Mouse (Mus musculus): ENCODE data around the gene Pnp. TPM values are rescaled to one million over a fixed set of nuclear protein-coding genes. Genes with fewer than 3 reads are reported as not detected.
"Not testable (repeated sequence)": the region's sequence is repeated elsewhere in the genome, so short reads cannot be mapped to it uniquely, and the experiment has no call there.

The Pnp gene
- total RNA-seq, 2 experiments from 2014 or later: 3.6 to 5.9 TPM

DNA sequence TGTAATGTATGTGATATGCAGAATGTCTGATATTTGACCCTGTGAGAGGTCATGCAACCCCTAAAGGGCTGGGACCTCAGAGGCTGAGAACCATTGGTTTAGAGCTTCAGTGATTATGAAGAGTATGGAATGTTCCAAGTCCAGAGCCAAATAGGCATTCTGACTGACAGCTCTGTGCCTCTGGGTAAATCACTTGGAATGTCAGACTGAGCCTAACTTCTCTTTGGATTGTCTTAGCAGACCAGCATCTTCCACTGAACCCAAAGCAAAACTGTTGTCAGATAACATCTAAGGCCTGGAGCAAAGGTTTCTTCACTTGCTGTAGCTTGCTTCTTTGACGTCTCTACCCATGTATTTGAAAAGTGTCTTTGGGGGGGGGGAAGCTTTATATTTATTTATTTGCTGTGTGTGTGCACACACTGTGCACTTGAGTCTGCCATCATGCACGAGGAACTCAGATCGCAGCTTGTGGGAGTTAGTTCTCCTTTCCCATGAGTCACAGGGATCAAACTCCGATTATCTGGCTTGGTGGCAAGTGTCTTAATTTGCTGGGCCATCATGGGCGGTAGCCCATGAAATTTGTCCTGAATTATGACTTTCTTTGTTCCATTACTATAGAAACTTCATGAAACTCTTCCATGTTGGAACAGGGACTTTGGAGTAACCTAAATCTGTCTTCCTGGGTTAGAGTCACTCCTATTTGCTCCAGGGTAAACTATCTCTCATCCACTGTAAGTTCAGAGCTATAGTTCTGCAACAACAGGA, 37.5 kb downstream of the Pnp start:
- intact Hi-C loops (cut with DNase I): no loop called here
- H3K27ac ChIP-seq: no peak overlapping the region
- TF ChIP-seq CTCF (IDR thresholded peaks at IDR 0.05): no peak
- H3K4me3 ChIP-seq: no peak overlapping the region
- DNase-seq: no peak

- TF ChIP-seq CTCF (IDR thresholded peaks at IDR 0.05): no peak
- DNase-seq: no peak
- Histone ChIP-seq H3K27ac (peak overlapping the region; percentile 55), H3K4me3 (peak overlapping the region; percentile 47)
- intact Hi-C loops (cut with DNase I): no loop called here
Measured at GRCm38 (mm10) chr14:50969041-50969440, 38.2 kb downstream of the Pnp start.

GRCm38 (mm10) chr14:50969558-50970544, 39.0 kb downstream of the Pnp start:
- peak overlapping the region; percentile 47 for H3K4me3 ChIP-seq
- TF ChIP-seq CTCF (IDR thresholded peaks at IDR 0.05): no peak
- intact Hi-C loops (cut with DNase I): no loop called here
- H3K27ac ChIP-seq: peak overlapping the region; percentile 55
- peak; percentile 39 for DNase-seq

DNA sequence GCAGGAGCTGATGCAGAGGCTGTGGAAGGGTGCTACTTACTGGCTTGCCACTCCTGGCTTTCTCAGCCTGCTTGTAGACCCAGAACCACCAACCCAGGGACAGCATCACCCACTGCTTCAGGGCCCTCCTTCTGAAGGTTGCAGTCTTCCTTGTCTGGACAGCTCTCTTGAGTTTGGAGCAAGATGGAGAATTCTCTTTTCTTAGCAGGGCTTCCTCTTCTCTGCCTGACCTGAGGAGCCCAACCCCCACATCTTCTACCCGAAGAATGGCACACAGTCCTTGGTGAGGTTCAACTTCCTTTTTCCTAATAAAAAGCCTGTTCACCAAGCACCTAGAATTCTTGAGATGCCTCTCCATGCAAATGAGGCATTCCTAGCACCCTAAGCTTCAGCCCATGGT, 39.9 kb downstream of the Pnp start:
- Histone ChIP-seq H3K4me3 (no peak overlapping the region), H3K27ac (no peak overlapping the region)
- no peak for DNase-seq
- intact Hi-C loops (cut with DNase I): no loop called here
- no peak for TF ChIP-seq CTCF (IDR thresholded peaks at IDR 0.05)

DNA sequence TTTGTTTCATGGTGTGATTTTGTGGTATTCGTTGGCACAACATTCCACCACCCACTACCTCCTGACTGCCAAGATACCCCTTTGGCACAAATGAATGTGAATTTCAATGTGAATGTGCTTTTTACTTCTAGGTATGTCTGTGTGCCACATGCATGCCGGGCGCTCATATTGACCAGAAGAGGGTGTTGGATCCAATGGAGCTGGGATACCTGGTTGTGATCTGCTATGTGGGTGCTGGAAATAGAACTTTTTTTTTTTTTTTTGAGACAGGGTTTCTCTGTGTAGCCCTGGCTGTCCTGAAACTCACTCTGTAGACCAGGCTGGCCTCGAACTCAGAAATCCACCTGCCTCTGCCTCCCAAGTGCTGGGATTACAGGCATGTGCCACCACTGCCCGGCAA, 42.2 kb downstream of the Pnp start:
- H3K4me3 ChIP-seq; intact Hi-C loops (cut with DNase I); DNase-seq; H3K27ac ChIP-seq: not testable (repeated sequence)

GRCm38 (mm10) chr14:50973700-50974099, 42.8 kb downstream of the Pnp start:
- TF ChIP-seq CTCF (IDR thresholded peaks at IDR 0.05): no peak
- no peak for DNase-seq
- intact Hi-C loops (cut with DNase I): no loop called here

DNA sequence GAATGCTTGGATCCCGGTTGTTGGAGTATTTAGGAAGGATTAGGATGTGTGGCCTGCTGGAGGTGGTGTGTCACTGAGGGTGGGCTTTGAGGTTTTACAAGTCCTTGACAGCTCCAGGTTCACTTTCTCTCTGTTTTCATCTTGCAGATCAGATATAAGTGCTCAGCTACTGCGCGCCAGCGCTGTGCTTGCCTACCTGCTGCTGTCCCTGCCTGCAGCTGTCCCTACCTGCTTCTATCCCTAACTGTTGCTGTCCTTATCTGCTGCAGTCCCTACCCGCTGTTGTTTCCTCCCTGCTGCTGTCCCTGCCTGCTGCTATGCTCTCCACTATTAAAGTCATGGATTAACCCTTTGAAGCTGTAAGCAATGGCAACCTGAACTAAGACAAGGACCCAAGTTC, 44.1 kb downstream of the Pnp start:
- TF ChIP-seq CTCF (IDR thresholded peaks at IDR 0.05): no peak
- no peak for DNase-seq
- Histone ChIP-seq H3K27ac (no peak overlapping the region), H3K4me3 (no peak overlapping the region)
- intact Hi-C loops (cut with DNase I): no loop called here

More at GRCm38 (mm10) chr14:50973700-50974099, 42.8 kb downstream of the Pnp start:
- H3K4me3 ChIP-seq: no peak overlapping the region
- no peak overlapping the region for H3K27ac ChIP-seq

- peak; percentile 49 for TF ChIP-seq CTCF (IDR thresholded peaks at IDR 0.05)
- intact Hi-C loops (cut with DNase I): loop anchor here (2.0 kb wide), 1 partner anchor 86 kb away; no protein-coding TSS in a partner anchor
Measured at GRCm38 (mm10) chr14:50976674-50977073, 45.8 kb downstream of the Pnp start.

GRCm38 (mm10) chr14:50978451-50978850, 47.6 kb downstream of the Pnp start:
- DNase-seq; intact Hi-C loops (cut with DNase I); H3K4me3 ChIP-seq: not testable (repeated sequence)
- peak overlapping the region; percentile 62; the same call in 1 of the 2 replicates for H3K27ac ChIP-seq

More at GRCm38 (mm10) chr14:50976674-50977073, 45.8 kb downstream of the Pnp start:
- H3K27ac ChIP-seq: peak overlapping the region; percentile 62
- peak; percentile 26 for DNase-seq
- peak overlapping the region; percentile 21 for H3K4me3 ChIP-seq

DNA sequence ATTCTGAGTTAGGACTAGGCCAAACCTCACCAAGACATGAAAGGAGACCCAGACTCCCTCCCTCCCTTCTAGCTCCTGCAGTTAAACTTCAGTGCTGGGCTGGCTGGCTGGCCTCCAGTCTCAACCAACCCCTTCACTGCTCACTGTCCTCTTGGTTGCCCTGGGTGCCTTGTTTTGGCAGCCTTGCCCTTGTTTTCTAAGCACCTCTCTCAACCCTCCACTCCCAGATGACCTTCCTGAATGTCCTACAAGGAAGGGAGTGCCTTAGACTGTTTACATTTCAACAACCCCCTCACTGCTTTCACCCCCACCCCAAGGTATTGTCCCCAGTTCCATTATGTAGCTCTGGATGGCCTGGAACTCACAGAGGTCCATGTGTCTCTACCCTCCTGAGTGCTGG, 48.7 kb downstream of the Pnp start:
- no peak for DNase-seq
- no peak overlapping the region for H3K4me3 ChIP-seq
- intact Hi-C loops (cut with DNase I): no loop called here
- peak overlapping the region; percentile 62 for H3K27ac ChIP-seq
- no peak for TF ChIP-seq CTCF (IDR thresholded peaks at IDR 0.05)

DNA sequence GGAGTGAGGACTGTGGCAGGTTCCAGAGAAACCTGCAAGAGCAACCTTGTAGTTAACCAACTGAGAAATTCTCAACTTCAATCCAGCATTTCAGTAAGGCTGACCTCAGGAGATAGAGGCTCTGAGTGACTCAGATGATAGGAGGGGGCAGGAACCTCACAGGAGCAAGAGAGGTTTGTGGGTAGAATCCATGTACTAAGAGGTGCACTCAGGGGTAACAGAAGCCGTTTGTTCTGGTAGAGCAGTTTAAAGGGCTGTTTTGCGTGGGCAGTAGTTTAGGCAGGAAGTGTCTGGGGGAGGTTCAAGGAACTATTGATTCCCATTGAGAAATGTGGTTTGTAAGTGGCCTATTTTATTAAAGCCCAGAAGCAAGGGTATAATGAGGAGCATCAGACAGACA, 50.3 kb downstream of the Pnp start:
- Histone ChIP-seq H3K27ac (peak overlapping the region; percentile 71), H3K4me3 (no peak overlapping the region)
- intact Hi-C loops (cut with DNase I): no loop called here
- TF ChIP-seq CTCF (IDR thresholded peaks at IDR 0.05): no peak
- DNase-seq: no peak

- no peak for DNase-seq
- intact Hi-C loops (cut with DNase I): no loop called here
- no peak overlapping the region for H3K4me3 ChIP-seq
- TF ChIP-seq CTCF (IDR thresholded peaks at IDR 0.05): no peak
- H3K27ac ChIP-seq: peak overlapping the region; percentile 74
Measured at GRCm38 (mm10) chr14:50981837-50982236, 51.0 kb downstream of the Pnp start.

DNA sequence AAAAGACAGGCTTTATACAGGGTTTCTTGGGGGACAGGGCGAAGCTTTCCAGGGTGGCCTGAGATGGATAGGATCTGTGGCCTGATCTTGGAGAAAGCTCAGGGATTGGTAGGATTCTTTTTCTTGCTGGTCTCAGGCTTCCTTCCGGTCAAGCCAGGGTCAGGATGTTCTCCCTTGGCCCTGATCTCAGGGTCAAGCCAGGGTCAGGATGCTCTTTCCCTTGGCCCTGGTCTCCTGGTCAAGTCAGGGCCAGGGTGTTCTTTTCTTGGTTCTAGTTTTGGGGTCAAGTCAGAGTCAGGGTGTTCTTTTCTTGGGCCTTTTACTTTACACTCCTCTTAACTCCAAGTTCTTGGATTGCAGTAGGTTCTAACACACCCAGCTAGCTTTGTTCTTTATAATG, 56.8 kb downstream of the Pnp start:
- H3K4me3 ChIP-seq: no peak overlapping the region
- H3K27ac ChIP-seq: peak overlapping the region; percentile 68
- intact Hi-C loops (cut with DNase I): no loop called here
- TF ChIP-seq CTCF (IDR thresholded peaks at IDR 0.05): no peak
- peak; percentile 44 for DNase-seq
